In genomic region chr16:24331446-24332020, GRCm38 (mm10) we compare ENCODE assay signal across 9 mouse cellular contexts.
"Had no signal": no experiment of that assay in that cellular context is flagged by ENCODE, and none has a peak within 500 bp of the region (broad histone marks: within the 10 kb centered on the region; RNA-seq: fewer than 3 reads in every experiment).

No protein-coding gene starts in this region.

- H3K4me1 ChIP-seq: kidney, embryonic 15.5 days; limb, embryonic 13.5 days; midbrain, embryonic 12.5 days had no signal

- H3K27me3 ChIP-seq: kidney, embryonic 15.5 days; limb, embryonic 13.5 days; midbrain, embryonic 12.5 days had no signal

- H3K27ac ChIP-seq: kidney, embryonic 15.5 days; limb, embryonic 13.5 days; liver, embryonic 14.5 days; midbrain, embryonic 12.5 days had no signal

- DNase-seq: kidney, adult 2 months; kidney, postnatal 14 days; left cerebral cortex, postnatal 4 days; lung, adult 18-20 months; right cerebral cortex, postnatal 14 days had no signal

- H3K4me3 ChIP-seq: kidney, embryonic 15.5 days; limb, embryonic 13.5 days; midbrain, embryonic 12.5 days had no signal

- H3K36me3 ChIP-seq: kidney, embryonic 15.5 days; limb, embryonic 13.5 days; midbrain, embryonic 12.5 days had no signal
